Mouse (Mus musculus): ENCODE measurements at regions not wholly inside any gene's neighbourhood (a gene's known extent, or its start where the extent isn't known, plus 50 kb on each side); places are given as distances from the start of the nearest gene placed in this dataset.

DNA sequence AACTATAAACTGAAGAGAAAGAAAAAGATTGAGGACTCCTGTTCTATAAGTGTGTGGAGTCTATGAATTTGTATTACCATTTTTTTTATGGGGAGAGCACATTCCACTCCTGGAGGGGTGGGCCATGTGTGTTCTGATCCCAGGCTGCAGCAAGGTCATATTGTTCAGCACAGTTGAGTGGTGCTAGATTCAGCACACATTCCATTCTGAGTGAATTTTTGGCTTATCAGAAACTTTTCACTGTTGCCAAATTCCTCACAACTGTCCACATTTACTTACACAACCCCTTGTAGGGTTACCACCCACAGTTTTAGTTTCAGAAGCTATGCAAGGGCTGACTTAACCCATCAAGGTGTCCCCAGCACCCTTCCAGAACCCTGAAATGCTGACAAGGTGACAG lies 262.7 kb downstream of the Zfp326 start:
- TF ChIP-seq CTCF (IDR thresholded peaks at IDR 0.05; ENCODE audit: borderline replicate concordance, insufficient read depth, low read length) = no peak
- TF ChIP-seq POLR2A (IDR thresholded peaks at IDR 0.05; ENCODE audit: low read depth, low read length) = no peak

Measured in embryonic fibroblast, embryonic 13.5 days (primary cell).